Mouse (Mus musculus): ENCODE results near the gene Ffar1.
"Not testable (repeated sequence)": the region's sequence is repeated elsewhere in the genome, so short reads cannot be mapped to it uniquely, and the experiment has no call there.

- TF ChIP-seq CTCF (IDR thresholded peaks at IDR 0.05); POLR2A (IDR thresholded peaks at IDR 0.05; ENCODE audit: insufficient read depth, low read depth, low read length): not testable (repeated sequence)
These were observed 32.5 kb downstream of the Ffar1 start for GRCm38 (mm10) chr7:30828871-30829270.

Data from heart, adult 2 months (tissue).